Mouse (Mus musculus): ENCODE measurements around the gene Gm48551.

DNA sequence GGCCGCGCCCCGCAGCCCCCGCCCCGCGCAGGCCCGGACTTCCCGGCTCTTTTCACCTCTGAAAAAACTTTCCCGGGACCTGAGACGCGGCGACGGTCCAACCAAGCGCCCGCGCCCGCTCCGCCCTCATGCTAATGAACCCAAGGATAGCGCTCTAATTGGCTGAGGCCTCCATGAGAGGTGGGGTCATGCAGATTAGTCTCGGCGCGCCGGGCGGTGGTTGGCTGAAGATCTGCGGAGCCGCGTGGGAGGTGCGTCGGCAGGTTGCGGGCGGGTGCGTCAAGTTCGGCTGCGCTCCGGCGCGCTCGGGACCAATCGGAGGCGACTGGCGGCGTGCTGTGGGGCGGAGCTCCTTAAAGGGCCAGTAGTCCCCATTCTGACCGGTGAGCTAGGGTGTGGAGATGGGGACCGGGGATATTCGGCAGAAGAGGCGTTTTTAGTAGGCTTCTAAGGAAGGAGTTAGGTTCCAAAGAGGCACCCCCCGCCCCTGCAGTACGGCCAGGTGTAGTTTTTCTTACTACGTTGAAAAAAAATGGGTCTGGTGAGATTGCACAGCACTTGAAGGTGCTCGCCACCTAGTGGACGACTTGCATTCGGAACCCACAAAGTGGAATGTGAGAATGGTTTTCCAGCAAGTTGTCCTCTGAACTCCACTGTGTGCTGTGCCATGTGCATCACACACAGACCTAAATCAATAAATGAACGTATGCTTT, 33.8 kb upstream of the Gm48551 start, which contains the start of gene Hmg20b:
- TF ChIP-seq CTCF (IDR thresholded peaks at IDR 0.05; ENCODE audit: low read depth, low read length) (peak; percentile 98), POLR2A (IDR thresholded peaks at IDR 0.05; ENCODE audit: borderline replicate concordance, low read depth, low read length) (no peak)

All from bone marrow macrophage, adult 2 months (primary cell).